Mouse (Mus musculus): ENCODE measurements around the gene Upf1.

The Upf1 gene

DNA sequence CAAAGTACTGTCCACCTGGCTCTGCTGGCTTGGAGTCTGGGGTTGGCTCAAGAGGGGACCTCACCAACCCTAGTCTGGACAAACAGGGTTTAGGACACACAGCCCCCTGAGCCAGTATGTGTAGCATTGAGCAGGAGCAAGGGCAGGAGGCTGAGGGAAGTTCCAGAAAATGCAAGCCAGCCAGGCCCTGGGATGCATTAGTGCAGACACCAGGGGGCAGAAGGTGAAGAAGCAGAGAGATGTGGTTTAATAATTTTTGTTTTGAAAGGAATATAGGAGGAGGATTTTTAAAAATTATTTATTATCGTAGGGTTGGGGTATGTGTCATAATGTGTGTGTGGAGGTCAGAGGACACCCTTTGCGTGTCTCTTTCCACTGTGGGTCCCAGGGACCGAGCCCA is 29.4 kb downstream of the Upf1 start:
- DNase-seq (ENCODE audit: low spot score): no peak

DNA sequence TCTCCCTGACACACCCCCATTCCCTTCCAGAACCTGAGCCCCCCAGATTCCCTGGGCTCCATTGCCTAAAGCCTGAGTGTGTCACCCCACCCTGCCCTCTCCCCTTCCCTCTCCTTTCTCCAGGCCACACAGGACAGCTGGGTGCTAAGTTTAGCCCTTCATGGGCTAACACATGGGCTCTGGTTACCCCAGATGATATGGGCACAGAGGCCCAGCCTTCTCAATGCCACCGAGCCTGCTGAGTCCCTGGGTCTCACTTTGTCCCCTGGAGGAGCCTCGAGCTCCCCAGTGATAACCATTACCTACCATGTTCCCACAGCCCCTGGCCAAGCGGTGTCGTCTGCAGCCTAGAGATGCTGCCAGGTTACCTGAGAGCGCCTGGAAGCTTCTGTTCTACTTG is 35.2 kb downstream of the Upf1 start:
- no peak for DNase-seq (ENCODE audit: low spot score)

DNA sequence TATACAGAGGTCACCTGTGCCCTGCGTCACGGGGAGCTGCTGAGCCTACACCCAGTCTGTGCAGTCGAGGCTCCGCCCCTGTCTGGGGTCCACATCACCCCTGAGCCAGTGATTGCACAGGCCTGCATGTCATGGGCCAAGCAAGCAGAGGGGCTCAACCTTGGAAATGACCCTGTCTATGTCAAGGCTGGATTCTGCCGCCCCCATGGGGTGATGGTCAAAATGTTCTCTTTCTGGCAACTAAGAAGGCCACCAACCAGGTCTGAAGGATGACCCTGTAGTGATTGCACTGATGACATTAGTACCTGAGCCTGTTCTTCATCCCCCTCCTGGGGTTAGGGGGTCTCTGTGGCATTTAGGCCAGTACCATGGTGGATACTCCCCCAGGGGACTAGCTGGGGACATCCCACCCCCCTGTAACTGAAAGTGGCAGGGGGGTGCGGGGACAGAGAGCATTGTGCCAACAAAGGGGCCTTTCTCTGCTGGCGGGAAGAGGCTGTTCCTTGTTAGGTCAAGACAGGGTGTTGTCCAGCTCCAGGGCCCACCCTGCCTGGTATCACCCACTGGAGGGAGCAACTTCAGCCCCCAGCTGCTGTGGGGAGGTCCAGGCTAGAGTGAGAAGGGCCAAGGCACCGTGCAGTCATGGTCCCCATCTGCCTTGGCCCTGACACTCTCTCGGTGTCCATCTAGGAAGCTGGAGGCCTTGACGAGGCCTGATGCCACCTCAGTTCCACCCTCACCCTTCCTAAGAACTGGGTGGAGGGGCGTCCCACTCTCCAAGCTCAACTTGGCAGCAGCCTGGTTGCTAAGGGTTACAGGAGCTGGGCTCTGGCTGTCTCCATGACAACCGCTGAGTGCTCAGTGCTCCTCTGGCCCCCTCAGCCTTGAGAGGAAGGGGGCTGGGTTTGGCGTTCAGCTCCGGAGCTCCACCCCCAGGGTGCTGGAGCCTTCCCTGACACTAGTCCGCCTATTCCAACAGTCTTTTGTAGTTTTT is 36.3 kb downstream of the Upf1 start:
- DNase-seq (ENCODE audit: low spot score): no peak

DNA sequence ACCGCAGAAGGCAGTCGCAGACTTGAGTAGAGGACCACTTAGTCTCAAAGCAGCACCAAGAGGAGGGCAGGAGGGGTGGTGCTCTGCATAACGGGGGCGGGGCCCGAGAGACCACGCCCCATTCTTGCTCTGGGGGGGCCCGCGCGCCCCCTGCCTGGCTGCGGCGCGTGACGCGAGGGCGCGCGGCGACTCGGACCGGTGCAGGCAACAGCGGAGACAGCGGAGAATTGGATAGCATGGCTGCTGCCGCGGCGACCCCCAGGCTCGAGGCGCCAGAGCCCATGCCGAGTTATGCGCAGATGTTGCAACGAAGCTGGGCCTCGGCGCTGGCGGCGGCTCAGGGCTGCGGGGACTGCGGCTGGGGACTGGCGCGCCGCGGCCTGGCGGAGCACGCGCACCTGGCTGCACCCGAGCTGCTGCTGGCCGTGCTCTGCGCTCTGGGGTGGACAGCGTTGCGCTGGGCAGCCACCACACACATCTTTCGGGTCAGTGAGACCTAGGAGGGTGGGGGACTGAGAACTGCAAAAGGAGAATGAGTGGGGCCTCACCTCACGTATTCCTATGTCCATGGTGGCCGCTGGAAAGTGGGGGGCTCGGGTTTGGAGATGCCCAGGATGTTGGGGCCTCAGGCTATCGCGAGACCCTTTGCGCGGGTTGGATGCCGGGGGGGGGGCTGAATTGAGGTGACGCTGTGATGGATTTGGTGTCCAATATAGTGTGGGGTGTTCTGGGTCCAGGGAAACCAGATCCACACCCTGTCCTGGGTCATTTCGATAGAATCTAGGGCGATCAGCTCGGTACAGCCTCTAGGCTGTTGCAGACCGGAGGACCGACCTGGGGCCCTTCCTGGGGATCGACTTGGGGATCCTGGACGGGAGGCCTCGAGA is 37.2 kb downstream of the Upf1 start, which contains the start of gene Cers1:
Gene Cers1, plus strand, starts transcription at position 152 of the 887 bp plus-strand sequence.
- DNase-seq (ENCODE audit: low spot score): no peak

DNA sequence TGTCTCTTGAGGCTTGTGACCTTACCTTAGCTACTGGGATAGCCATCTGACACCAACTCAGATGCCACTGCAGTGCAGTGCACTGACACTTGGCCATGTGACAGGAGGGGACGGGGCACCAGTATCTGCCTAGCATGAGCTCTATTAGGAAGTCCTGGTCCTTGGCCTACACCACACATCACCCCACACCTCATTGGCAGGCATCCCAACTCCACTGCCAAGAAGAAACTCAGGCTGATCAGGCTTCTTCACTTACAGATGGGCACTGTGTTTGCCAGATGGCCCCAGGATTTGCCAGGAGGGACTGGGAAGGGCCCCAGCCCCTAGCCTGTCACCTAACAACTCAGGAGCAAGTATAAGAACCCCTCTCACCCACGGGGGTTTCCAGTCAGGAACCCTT is 39.7 kb downstream of the Upf1 start:
- no peak for DNase-seq (ENCODE audit: low spot score)

DNA sequence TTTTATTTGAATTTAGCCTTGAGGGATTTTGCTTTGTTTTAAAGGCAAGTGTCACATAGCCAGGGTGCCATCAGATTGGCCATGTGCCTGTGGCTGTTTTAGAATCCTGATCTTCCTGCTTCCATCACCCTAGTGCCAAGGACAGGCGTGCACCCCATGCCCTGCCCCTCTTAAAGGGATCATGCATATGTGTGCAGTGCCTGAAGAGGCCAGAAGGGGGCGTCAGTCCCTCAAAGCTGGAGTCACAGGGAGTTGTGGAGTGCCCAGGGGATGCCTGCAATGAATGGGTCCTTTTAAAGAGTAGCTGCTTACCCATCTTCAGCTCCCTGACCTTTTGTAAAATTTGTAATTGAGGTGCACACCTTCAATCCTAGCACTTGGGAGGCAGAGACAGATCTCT is 43.8 kb downstream of the Upf1 start:
- DNase-seq (ENCODE audit: low spot score): no peak

DNA sequence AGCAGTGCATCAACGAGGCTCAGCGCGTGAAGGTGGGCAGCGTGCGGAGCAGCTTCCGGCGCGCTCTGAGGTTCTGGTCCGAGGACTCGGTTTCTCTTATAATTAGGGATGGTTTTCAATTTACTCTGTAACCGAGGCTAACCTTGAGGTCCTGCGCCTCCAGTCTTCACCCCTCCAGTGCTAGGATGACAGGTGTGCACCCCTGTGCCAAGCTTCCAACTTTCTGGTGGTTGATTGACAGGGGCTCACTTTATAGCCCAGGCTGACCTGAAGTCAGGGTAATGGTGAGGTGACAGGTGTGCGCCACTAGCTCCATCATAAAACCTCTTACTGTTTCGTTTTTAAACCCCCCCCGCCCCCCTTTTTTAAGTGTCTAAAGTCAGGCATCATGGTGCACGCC is 50.2 kb downstream of the Upf1 start:
- no peak for DNase-seq (ENCODE audit: low spot score)

DNA sequence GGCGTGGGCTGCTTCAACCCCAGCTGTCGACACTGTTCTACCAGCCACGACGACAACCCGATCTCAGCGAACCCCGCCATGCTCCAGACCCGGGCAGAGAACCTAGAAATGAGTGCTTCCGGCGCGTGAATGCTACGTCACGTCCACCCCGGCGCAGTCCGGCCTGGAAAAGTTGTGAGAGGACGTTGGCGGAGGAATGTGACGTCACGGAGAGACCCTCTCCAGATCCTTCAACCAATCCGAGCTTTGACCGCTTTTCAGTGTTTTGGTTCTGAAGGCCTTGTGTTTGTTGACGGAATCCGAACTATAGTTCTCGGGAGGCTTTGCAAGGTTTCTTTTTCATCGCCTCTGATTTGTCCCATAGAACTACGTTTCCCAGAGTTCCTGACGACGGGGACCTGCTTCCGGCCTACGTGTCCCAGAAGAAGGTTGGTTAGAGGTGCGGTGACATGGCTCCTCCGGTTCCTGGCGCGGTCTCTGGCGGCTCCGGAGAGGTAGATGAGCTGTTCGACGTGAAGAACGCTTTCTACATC is 50.7 kb downstream of the Upf1 start, which contains the start of the genes Ddx49 and Cope:
Gene Ddx49, minus strand, starts transcription at position 132 of the 533 bp plus-strand sequence.
Gene Cope, plus strand, starts transcription at position 161 of the 533 bp plus-strand sequence.
- DNase-seq (ENCODE audit: low spot score): peak; percentile 89

DNA sequence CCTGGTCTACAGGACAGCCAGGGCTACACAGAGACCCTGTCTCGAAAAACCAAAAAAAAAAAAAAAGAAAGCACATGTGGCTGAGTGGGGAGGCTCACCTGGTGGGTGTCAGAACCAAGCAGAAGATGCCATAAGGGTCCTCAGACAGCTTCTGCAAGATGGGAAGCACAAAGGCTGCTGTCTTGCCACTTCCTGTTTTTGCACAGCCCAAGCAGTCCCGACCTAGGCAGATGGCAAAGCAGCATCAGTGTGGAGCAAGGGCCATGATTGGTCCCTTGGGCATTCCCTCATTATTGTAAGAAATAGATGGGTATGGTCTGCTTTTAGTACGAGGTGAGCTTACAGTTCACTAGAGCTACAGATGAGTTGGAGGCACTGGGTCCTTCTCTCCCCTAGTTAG is 52.2 kb downstream of the Upf1 start:
- no peak for DNase-seq (ENCODE audit: low spot score)

DNA sequence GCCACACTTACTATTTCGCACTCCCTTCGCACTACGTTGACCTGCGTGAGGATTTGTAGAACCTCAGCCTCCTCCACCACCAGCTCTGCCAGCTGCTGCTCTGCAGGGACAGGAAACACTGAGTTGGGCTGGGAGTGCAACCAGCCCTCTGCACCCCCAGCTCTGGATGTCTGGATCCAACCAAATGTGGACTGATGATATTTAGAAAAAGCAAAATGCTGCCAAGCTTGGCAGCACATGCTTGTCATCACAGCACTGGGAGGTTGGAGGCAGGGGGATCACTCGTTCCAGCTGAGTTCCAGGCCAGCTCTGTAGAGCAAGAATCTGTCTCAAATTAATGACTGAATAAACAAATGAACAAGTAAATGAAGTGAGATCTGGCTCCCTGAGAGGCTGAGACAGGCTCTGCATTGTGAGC is 59.1 kb downstream of the Upf1 start:
- DNase-seq (ENCODE audit: low spot score): no peak

DNA sequence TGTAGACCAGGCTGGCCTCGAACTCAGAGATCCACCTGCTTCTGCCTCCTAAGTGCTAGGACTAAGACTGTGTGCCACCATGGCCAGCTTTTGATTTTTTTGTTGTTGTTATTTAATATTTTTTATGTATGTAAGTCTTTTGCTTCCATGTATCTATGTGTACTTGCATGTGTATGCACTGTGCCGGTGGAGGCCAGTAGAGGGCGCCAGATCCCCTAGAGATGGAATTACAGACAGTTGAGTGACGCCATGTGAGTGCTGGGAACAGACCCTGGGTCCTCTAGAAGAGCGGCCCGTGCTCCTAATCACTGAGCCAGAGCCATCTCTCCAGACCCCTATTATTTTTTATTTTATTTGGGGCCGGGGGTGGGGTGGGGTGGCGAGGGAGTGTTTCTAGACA is 66.3 kb downstream of the Upf1 start:
- no peak for DNase-seq (ENCODE audit: low spot score)

DNA sequence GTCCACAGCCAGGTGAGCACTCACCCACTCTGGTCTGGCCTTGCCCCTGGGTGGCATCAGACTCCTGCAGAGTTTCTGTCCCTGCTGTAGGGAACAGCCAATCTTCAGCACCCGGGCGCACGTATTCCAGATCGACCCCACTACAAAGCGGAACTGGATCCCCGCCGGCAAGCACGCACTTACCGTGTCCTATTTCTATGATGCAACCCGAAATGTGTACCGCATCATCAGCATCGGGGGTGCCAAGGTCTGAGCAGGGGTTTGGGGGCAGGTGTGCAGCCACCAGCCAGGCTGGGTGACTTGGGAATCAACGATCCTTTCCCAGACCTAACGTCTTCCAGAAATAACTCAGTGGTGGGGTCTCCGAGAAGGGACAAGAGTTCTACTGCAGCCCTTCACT is 67.8 kb downstream of the Upf1 start:
- no peak for DNase-seq (ENCODE audit: low spot score)

DNA sequence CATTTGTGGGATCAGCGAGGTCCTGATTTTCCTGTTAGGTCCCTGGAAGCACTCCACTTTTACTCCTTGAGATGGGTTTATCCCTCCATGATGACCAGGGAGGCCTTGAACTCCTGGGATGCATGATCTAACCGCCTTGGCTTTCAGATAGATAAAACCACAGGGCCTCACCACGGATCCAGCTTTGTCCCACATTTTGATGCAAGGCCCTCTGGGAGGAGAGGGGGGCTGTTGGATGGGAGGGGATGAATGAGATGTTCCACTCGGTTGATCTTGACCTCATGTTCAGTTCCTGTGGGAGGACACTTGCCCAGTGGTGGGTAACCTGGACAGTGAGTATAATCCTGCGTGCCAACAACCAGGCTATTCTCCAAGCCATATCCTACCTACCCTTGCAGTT is 68.7 kb downstream of the Upf1 start:
- DNase-seq (ENCODE audit: low spot score): no peak

DNA sequence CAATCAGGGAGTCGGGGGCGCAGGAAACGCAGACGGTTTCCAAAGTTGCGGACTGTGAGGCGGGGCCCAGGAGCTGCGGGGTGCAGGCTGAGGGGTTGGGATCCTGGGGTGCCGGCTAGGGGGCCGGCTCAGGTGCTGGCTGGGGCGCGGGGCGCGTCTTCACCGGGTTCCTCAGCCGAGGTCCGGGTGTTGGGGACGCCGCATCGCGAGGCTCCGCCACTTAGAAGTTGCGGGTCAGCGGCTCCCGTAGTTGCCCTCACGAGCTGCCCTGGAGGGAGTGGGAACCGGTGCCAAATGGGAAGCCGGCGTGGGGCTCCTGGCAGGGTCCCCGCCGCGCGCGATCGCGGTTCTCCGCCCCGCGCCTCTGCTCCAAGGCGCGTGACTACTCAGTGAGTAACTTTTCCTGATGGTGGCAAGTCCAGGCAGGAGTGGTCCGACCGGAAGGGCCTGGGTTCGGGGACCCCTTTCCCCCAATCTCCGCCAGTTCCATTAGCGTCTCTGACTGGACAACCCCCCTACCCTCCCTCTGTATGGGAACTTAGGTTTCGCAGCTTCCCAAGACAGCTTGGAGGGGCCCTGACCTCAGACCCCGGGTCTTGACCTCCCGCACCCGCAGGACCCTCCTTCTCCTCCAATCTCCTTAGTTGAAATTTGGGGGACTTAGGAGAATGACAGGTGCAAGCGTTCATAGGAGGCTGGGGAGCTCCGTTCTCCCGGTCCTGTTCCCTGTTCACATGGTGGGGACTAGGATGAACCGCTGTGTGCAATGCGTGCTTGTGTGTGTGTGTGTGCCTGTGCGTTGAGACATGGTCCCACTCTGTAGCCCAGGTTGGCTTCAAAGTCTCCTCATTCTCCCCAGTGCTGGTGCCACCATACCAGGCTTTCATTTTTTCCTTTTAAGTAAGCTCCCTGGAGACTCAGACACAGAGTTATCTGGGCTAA is 69.7 kb downstream of the Upf1 start:
- DNase-seq (ENCODE audit: low spot score): no peak

DNA sequence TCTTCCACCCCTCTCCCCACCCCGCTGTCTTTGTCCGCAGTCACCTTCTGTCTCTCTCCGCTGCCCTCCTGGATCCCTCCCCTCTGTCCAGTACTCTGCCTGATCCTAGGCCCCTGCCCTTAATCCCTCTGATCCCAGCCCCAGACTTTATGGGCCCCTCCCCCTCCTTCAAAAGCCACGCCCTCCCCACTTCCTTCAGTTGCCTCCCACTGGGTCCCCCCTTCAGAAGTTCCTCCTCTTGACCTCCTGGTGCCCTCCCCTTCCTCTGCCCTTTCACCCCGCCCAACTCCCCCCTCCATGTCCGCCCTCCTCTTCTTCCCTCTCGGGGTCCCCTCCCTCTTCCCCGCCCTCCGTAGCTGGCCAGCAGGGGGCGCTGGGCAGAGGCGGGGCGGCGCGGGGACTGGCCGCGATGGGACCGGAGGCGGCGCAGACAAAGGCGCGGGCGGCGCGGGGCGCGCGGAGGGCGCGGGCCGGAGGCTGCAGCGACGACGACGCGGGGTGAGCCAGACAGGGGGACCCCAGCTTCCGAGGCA is 70.4 kb downstream of the Upf1 start, which contains the start of gene Homer3:
Gene Homer3, plus strand, starts transcription at position 225 of the 533 bp plus-strand sequence.
- peak; percentile 87 for DNase-seq (ENCODE audit: low spot score)
